Mouse (Mus musculus): ENCODE results near the gene Itgb1bp1. TPM values are rescaled to one million over a fixed set of nuclear protein-coding genes. Genes with fewer than 3 reads are reported as not detected.

Itgb1bp1 gene
- polyA plus RNA-seq, 1 experiment from 2014 or later, result 42.5 TPM

GRCm38 (mm10) chr12:21208172-21208795 lies 77.8 kb downstream of the Itgb1bp1 start:
- Histone ChIP-seq H3K4me2 (no peak overlapping the region), H3K4me3 (no peak overlapping the region), H3K9me3 (no peaks in the 10 kb centered on the region), H3K27me3 (no peaks in the 10 kb centered on the region), H3K9ac (no peak overlapping the region), H3K36me3 (peaks cover 71% of the 10 kb centered on the region), H3K4me1 (replicated peaks) (peaks cover 21% of the 10 kb centered on the region), H3K27ac (replicated peaks) (no peak overlapping the region)
- ATAC-seq (ENCODE audit: low read depth), result no peak
- WGBS, result 91% methylated on average over 11 of the region's 11 CpGs

- no peak overlapping the region for H3K4me2 ChIP-seq
- H3K4me1 ChIP-seq (replicated peaks), result peaks cover 24% of the 10 kb centered on the region
- no peaks in the 10 kb centered on the region for H3K9me3 ChIP-seq
- no peak overlapping the region for H3K4me3 ChIP-seq
- no peak overlapping the region for H3K9ac ChIP-seq
- 87% methylated on average over 5 of the region's 5 CpGs for WGBS
- no peaks in the 10 kb centered on the region for H3K27me3 ChIP-seq
- H3K36me3 ChIP-seq, result peaks cover 65% of the 10 kb centered on the region
- H3K27ac ChIP-seq (replicated peaks), result no peak overlapping the region
- ATAC-seq (ENCODE audit: low read depth), result no peak
These were observed 78.7 kb downstream of the Itgb1bp1 start for GRCm38 (mm10) chr12:21207422-21207821.

DNA sequence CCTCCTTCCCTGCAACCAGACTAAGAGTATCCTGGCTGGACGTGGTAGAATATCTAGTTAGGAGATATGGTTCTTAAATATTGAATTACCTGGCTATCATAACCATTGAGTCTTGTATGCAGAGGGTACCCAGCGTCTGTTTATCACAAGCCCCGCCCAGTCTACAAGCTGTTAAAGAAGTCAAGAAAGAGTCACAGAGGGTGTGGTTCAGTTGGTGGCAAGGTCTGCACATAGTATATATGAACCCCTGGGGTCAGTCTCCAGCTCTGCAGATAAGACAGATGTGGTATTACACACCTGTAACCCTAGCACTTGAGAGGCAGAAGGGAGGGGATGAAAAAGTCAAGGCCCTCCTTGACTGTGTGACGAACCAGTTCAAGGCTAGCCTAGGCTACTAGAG lies 80.3 kb downstream of the Itgb1bp1 start:
- Histone ChIP-seq H3K27ac (replicated peaks) (peak overlapping the region; percentile 70; the same call in 1 of the 2 replicates), H3K9ac (no peak overlapping the region), H3K27me3 (no peaks in the 10 kb centered on the region), H3K9me3 (no peaks in the 10 kb centered on the region), H3K4me1 (replicated peaks) (peaks cover 24% of the 10 kb centered on the region), H3K4me2 (no peak overlapping the region), H3K4me3 (no peak overlapping the region), H3K36me3 (peaks cover 57% of the 10 kb centered on the region)
- WGBS, result 91% methylated on average over 4 of the region's 4 CpGs
- ATAC-seq (ENCODE audit: low read depth), result no peak

DNA sequence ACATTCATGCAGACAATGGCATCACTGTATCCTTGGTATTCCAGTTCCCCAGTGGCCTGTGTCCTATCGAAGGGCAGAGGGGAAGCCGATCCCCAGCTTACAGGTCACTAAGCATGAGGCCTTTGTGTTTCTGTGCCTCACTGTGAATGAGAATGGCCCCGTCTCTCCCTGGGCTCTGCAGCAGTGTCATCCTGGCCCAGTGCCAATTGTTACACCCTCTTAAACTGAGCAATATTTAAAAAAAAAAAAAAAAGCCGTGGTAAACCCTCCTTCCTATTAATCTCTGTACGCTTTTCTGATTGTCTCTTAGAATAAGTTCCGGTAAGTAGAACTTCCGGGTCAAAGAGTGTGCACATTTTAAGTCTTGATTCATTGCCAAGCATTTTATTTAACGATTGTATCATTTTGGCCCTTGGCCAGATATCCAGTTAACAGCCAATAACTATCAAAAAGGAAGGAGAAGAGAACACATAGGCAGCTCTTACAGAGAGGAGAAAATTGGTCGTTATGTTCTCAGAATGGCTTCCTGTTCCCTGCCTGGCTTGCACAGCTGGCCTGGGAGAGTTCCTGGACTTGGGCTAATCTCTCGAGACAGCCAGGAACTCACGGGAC lies 81.3 kb downstream of the Itgb1bp1 start:
- 18% methylated on average over 11 of the region's 11 CpGs for WGBS
- peak; percentile 60 for ATAC-seq (ENCODE audit: low read depth)
- H3K4me3 ChIP-seq, result no peak overlapping the region

DNA sequence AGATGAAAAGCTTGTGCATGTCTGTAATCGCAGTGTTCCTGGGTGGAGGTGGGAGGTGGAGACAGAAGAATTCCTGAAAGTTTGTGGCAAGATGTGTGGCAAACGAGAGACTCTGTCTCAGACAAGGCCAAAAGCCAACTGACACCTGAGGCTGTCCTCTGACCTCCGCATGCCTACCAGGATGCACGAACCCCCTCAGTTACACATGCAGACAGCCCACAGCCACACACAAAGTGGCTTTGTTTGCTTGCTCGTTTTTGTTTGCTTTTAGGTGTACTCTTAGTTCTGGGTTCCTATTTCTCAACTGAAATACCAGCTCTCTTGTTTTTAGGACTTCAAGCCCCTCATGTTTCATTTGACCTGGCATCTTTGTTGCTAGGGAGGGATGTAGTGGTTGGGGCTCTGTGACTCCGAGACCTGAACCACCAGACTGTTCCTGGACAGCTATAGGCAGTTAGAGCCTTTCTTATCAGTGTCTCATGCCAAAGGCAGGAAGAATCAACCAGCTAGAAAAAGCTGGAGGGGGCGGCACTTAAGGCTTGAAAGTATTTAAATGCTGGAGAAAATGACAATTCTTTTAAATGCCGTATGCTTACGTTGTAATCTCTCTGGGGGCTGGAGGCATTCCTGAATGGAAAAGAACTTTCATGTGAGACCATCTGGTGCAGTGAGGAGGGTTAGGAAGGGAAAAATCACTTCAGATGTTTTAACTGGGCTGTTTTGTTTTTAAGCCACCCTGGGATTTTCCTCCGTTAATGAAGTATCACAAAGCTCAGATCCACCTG lies 84.4 kb downstream of the Itgb1bp1 start:
- 80% methylated on average over 10 of the region's 10 CpGs for WGBS
- Histone ChIP-seq H3K27me3 (no peaks in the 10 kb centered on the region), H3K9ac (no peak overlapping the region), H3K4me2 (no peak overlapping the region), H3K4me1 (replicated peaks) (peaks cover 24% of the 10 kb centered on the region), H3K9me3 (no peaks in the 10 kb centered on the region), H3K27ac (replicated peaks) (peak overlapping the region; percentile 3; the same call in 1 of the 2 replicates), H3K4me3 (no peak overlapping the region), H3K36me3 (peaks cover 40% of the 10 kb centered on the region)
- ATAC-seq (ENCODE audit: low read depth), result no peak

More for the DNA sequence above, 81.3 kb downstream of the Itgb1bp1 start:
- no peaks in the 10 kb centered on the region for H3K9me3 ChIP-seq
- peaks cover 24% of the 10 kb centered on the region for H3K4me1 ChIP-seq (replicated peaks)
- H3K36me3 ChIP-seq, result peaks cover 59% of the 10 kb centered on the region
- H3K9ac ChIP-seq, result no peak overlapping the region
- H3K27ac ChIP-seq (replicated peaks), result peak overlapping the region; percentile 70
- no peaks in the 10 kb centered on the region for H3K27me3 ChIP-seq
- H3K4me2 ChIP-seq, result no peak overlapping the region

DNA sequence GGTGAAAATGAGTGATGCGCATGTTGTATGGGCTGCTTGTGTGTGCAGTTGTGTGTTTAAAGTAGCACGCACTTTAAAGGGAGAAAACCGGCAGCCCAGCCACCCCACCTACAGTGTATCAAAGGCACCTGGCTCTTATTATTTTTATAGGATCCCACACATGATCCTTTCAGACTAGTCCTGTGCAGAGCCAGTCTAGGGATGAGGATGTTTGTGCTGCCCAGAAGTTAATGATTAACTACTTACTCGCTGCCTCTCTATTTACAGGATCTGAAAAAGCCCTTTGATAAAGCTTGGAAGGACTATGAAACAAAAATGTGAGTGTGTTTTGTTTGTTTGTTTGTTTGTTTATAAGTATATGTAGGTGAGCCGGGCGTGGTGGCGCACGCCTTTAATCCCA lies 85.5 kb downstream of the Itgb1bp1 start:
- peaks cover 29% of the 10 kb centered on the region for H3K36me3 ChIP-seq
- H3K4me1 ChIP-seq (replicated peaks), result peaks cover 24% of the 10 kb centered on the region
- H3K9ac ChIP-seq, result no peak overlapping the region
- no peak overlapping the region for H3K27ac ChIP-seq (replicated peaks)
- H3K4me2 ChIP-seq, result no peak overlapping the region
- H3K4me3 ChIP-seq, result no peak overlapping the region
- no peaks in the 10 kb centered on the region for H3K27me3 ChIP-seq
- no peaks in the 10 kb centered on the region for H3K9me3 ChIP-seq
- 92% methylated on average over 8 of the region's 8 CpGs for WGBS
- ATAC-seq (ENCODE audit: low read depth), result no peak

DNA sequence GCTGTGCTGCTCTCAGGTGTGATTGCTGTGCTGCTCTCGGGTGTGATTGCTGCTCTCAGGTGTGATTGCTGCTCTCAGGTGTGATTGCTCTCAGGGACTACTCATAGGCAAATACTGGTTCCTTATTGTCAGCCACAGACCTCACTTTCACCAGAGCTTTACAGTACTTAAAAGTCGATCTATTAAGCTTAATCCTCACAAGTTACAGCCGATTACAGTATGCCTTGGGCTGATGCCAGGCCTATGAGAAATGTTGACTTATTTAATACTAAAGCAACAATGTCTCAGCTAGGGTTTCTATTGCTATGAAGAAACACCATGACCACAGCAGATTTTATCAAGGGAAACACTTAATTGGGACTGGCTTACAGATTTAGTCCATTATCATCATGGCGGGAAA lies 89.7 kb downstream of the Itgb1bp1 start:
- no peak overlapping the region for H3K27ac ChIP-seq (replicated peaks)
- no peak overlapping the region for H3K4me3 ChIP-seq
- 91% methylated on average over 4 of the region's 4 CpGs for WGBS
- no peak overlapping the region for H3K9ac ChIP-seq
- ATAC-seq (ENCODE audit: low read depth), result no peak
- H3K9me3 ChIP-seq, result no peaks in the 10 kb centered on the region
- no peaks in the 10 kb centered on the region for H3K27me3 ChIP-seq
- no peak overlapping the region for H3K4me2 ChIP-seq
- H3K4me1 ChIP-seq (replicated peaks), result no peaks in the 10 kb centered on the region
- H3K36me3 ChIP-seq, result peaks cover 20% of the 10 kb centered on the region

DNA sequence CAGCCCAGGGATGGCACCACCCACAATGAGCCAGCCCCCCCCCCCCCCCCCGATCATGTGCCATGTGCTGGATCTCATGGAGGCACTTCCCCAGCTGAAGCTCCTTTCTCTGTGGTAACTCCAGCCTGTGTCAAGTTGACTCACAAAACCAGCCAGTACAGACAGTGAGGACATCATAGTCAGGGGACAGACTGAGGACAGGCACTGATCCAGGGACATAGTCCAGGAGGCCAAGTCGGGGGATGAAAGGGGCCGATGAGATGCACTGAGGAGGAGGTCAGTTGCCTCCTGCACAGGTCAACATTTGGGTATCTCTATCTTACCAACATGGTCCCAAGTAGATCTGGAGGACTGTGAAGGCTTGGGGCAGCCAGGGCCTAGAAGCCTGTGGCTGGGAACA lies 90.6 kb downstream of the Itgb1bp1 start:
- H3K9ac ChIP-seq, result no peak overlapping the region
- no peak overlapping the region for H3K27ac ChIP-seq (replicated peaks)
- 95% methylated on average over 2 of the region's 3 CpGs for WGBS
- H3K4me2 ChIP-seq, result no peak overlapping the region
- no peak overlapping the region for H3K4me3 ChIP-seq
- no peaks in the 10 kb centered on the region for H3K9me3 ChIP-seq
- no peak for ATAC-seq (ENCODE audit: low read depth)
- H3K4me1 ChIP-seq (replicated peaks), result no peaks in the 10 kb centered on the region
- H3K27me3 ChIP-seq, result no peaks in the 10 kb centered on the region
- H3K36me3 ChIP-seq, result peaks cover 20% of the 10 kb centered on the region

- H3K4me1 ChIP-seq (replicated peaks), result no peaks in the 10 kb centered on the region; the same call in 1 of the 2 replicates
- 92% methylated on average over 2 of the region's 2 CpGs for WGBS
- H3K4me2 ChIP-seq, result no peak overlapping the region
- no peaks in the 10 kb centered on the region for H3K9me3 ChIP-seq
- H3K4me3 ChIP-seq, result no peak overlapping the region
- H3K36me3 ChIP-seq, result peaks cover 19% of the 10 kb centered on the region
- H3K9ac ChIP-seq, result no peak overlapping the region
- H3K27me3 ChIP-seq, result no peaks in the 10 kb centered on the region
- ATAC-seq (ENCODE audit: low read depth), result no peak
- no peak overlapping the region for H3K27ac ChIP-seq (replicated peaks)
These were observed 94.5 kb downstream of the Itgb1bp1 start for GRCm38 (mm10) chr12:21191546-21191945.

Other genes starting within 250 kb of the Itgb1bp1 start
- gene Cpsf3, start 893 bp downstream of the Itgb1bp1 start, polyA plus RNA-seq (2015; fragmentation: Nextera tagmentation; extraction: Ambion mirVana), result 91.5 and 102 TPM in 2 replicates
- 37.4 and 38.8 TPM in 2 replicates for gene Iah1, start 30.1 kb upstream of the Itgb1bp1 start, polyA plus RNA-seq (2015; fragmentation: Nextera tagmentation; extraction: Ambion mirVana)
- 22.0 and 23.1 TPM in 2 replicates for gene Adam17, start 87.3 kb upstream of the Itgb1bp1 start, polyA plus RNA-seq (2015; fragmentation: Nextera tagmentation; extraction: Ambion mirVana)
- 1,143 and 1,197 TPM in 2 replicates for gene Ywhaq, start 131.4 kb upstream of the Itgb1bp1 start, polyA plus RNA-seq (2015; fragmentation: Nextera tagmentation; extraction: Ambion mirVana)

Data from neural tube, embryonic 13.5 days (tissue).